Mouse (Mus musculus) hindbrain, postnatal 0 days (tissue): ENCODE data around the gene Plin5. TPM values are rescaled to one million over a fixed set of nuclear protein-coding genes. Genes with fewer than 3 reads are reported as not detected.

ENCODE experiments used
- ATAC-seq: fragments of 200-750 bp; cut with Nextera tagmentation; 2 replicates; pipeline ENCODE4 v1.8.0; 2017; ENCODE audit warnings: mild to moderate bottlenecking, moderate TSS enrichment, moderate library complexity
- DNase-seq: peaks from one replicate; pipeline ENCODE4 v3.0.0-alpha.2; 2015; ENCODE audit warnings: low spot score
- H3K27ac ChIP-seq: fragments of 300-500 bp; sonication (generic); 2 replicates; pipeline ENCODE4 v1.5.1; 2014; ENCODE audit warnings: mild to moderate bottlenecking
- H3K27me3 ChIP-seq: fragments of 300-500 bp; sonication (generic); 2 replicates; pipeline ENCODE4 v1.6.1; 2014; ENCODE audit warnings: low read length, mixed read lengths; ENCODE audit not compliant: insufficient read depth
- H3K36me3 ChIP-seq: fragments of 300-500 bp; sonication (generic); 2 replicates; pipeline ENCODE4 v1.6.1; 2014; ENCODE audit warnings: low read length, mixed read lengths; ENCODE audit not compliant: insufficient read depth
- H3K4me1 ChIP-seq: fragments of 300-500 bp; sonication (generic); 2 replicates; pipeline ENCODE4 v1.6.1; 2014; ENCODE audit warnings: antibody characterized with exemption, low read length, mixed read lengths; ENCODE audit not compliant: insufficient read depth
- H3K4me2 ChIP-seq: fragments of 300-500 bp; sonication (generic); 2 replicates; pipeline ENCODE4 v1.6.1; 2014; ENCODE audit warnings: low read depth, mild to moderate bottlenecking, low read length, moderate library complexity, mixed read lengths
- H3K4me3 ChIP-seq: fragments of 300-500 bp; sonication (generic); 2 replicates; pipeline ENCODE4 v1.5.1; 2014; ENCODE audit warnings: low read length
- H3K9ac ChIP-seq: fragments of 300-500 bp; sonication (generic); replicated peaks from 2 replicates; pipeline ENCODE4 v1.6.1; 2014; ENCODE audit warnings: mild to moderate bottlenecking, low read length, moderate library complexity, mixed read lengths
- H3K9me3 ChIP-seq: fragments of 300-500 bp; sonication (generic); 2 replicates; pipeline ENCODE4 v1.6.1; 2016; ENCODE audit warnings: low read length, mixed read lengths
- CTCF ChIP-seq: IDR thresholded peaks from 2 replicates; pipeline ENCODE4 v1.5.1; 2016; ENCODE audit warnings: antibody characterized with exemption, control low read depth, low read depth
- WGBS: fragments of 180-500 bp; shearing (Covaris S2); extraction: QIAGEN DNeasy Blood & Tissue Kit; methylation state at CpG from one replicate; pipeline ENCODE4 v1.1.7; 2014; 5-methylcytosine and 5-hydroxymethylcytosine counted together
- polyA plus RNA-seq: library from polyadenylated mRNA; unstranded; fragments of >200 nt; fragmentation: Nextera tagmentation; extraction: Ambion mirVana; gene quantifications from 2 replicates; pipeline ENCODE4 v1.2.1, GENCODE M21; 2015
- total RNA-seq: library from RNA; depleted of rRNA; stranded (reverse); fragments of >200 nt; gene quantifications from 2 replicates; pipeline ENCODE4 v1.2.3, GENCODE M21; 2014

Gene Plin5
- total and polyA plus RNA-seq, 2 experiments from 2014 or later = 3.3 to 4.4 TPM

GRCm38 (mm10) chr17:56119431-56119830 lies 2.0 kb upstream of the Plin5 start:
- ATAC-seq (no peak), DNase-seq (no peak)
- H3K36me3 ChIP-seq = 0 out of 2 replicates have a peak, but pooled peaks cover 10% of the 10 kb centered on the region
- H3K9ac ChIP-seq = 0 out of 2 replicates have a peak overlapping the region, but pooled peaks have one; percentile 13
- peaks cover 5% of the 10 kb centered on the region; the same call in 1 of the 2 replicates for H3K9me3 ChIP-seq
- no peak overlapping the region for H3K27ac ChIP-seq
- H3K4me3 ChIP-seq = no peak overlapping the region
- peaks cover 21% of the 10 kb centered on the region for H3K27me3 ChIP-seq
- 0 out of 2 replicates have a peak, but pooled peaks cover 3% of the 10 kb centered on the region for H3K4me1 ChIP-seq
- TF ChIP-seq CTCF = no peak
- peak overlapping the region; percentile 36; the same call in 1 of the 2 replicates for H3K4me2 ChIP-seq
- WGBS = 39% methylated on average over 12 of the region's 12 CpGs

- H3K9me3 ChIP-seq = no peaks in the 10 kb centered on the region
- ATAC-seq = no peak
- no peak overlapping the region for H3K27ac ChIP-seq
- DNase-seq = no peak
- 76% methylated on average over 10 of the region's 10 CpGs for WGBS
- H3K4me1 ChIP-seq = 0 out of 2 replicates have a peak, but pooled peaks cover 3% of the 10 kb centered on the region
- no peak overlapping the region for H3K4me3 ChIP-seq
- H3K36me3 ChIP-seq = no peaks in the 10 kb centered on the region
- no peak overlapping the region for H3K4me2 ChIP-seq
- peaks cover 21% of the 10 kb centered on the region for H3K27me3 ChIP-seq
- H3K9ac ChIP-seq = no peak overlapping the region
- no peak for TF ChIP-seq CTCF
These were observed 1.2 kb downstream of the Plin5 start for GRCm38 (mm10) chr17:56116193-56116592.

- DNase-seq = no peak
- no peak overlapping the region for H3K4me3 ChIP-seq
- no peaks in the 10 kb centered on the region for H3K27me3 ChIP-seq
- no peak for TF ChIP-seq CTCF
- H3K27ac ChIP-seq = no peak overlapping the region
- 64% methylated on average over 3 of the region's 3 CpGs for WGBS
- H3K4me1 ChIP-seq = no peaks in the 10 kb centered on the region
- ATAC-seq = no peak
- no peak overlapping the region for H3K4me2 ChIP-seq
- no peak overlapping the region for H3K9ac ChIP-seq
- no peaks in the 10 kb centered on the region for H3K9me3 ChIP-seq
- H3K36me3 ChIP-seq = no peaks in the 10 kb centered on the region
These were observed 4.7 kb downstream of the Plin5 start for GRCm38 (mm10) chr17:56112743-56113142.

- no peak overlapping the region for H3K4me3 ChIP-seq
- H3K36me3 ChIP-seq = no peaks in the 10 kb centered on the region
- H3K9ac ChIP-seq = no peak overlapping the region
- peak; percentile 85 for DNase-seq
- H3K9me3 ChIP-seq = no peaks in the 10 kb centered on the region
- H3K27me3 ChIP-seq = no peaks in the 10 kb centered on the region
- peak; percentile 93 for TF ChIP-seq CTCF
- 0 out of 2 replicates have a peak, but pooled peaks have one; percentile 31 for ATAC-seq
- H3K27ac ChIP-seq = no peak overlapping the region
- WGBS = 45% methylated on average over 5 of the region's 5 CpGs
- no peak overlapping the region for H3K4me2 ChIP-seq
- H3K4me1 ChIP-seq = no peaks in the 10 kb centered on the region
These were observed 5.5 kb downstream of the Plin5 start for GRCm38 (mm10) chr17:56111864-56112263.

GRCm38 (mm10) chr17:56111021-56111420 lies 6.4 kb downstream of the Plin5 start:
- no peak overlapping the region for H3K9ac ChIP-seq
- DNase-seq (no peak), ATAC-seq (no peak)
- H3K36me3 ChIP-seq = no peaks in the 10 kb centered on the region
- 33% methylated on average over 1 of the region's 1 CpGs for WGBS
- no peak for TF ChIP-seq CTCF
- H3K4me1 ChIP-seq = no peaks in the 10 kb centered on the region
- no peak overlapping the region for H3K4me3 ChIP-seq
- H3K27ac ChIP-seq = 0 out of 2 replicates have a peak overlapping the region, but pooled peaks have one; percentile 45
- H3K27me3 ChIP-seq = no peaks in the 10 kb centered on the region
- H3K4me2 ChIP-seq = no peak overlapping the region
- H3K9me3 ChIP-seq = no peaks in the 10 kb centered on the region

GRCm38 (mm10) chr17:56110571-56110970 lies 6.8 kb downstream of the Plin5 start:
- 35% methylated on average over 4 of the region's 4 CpGs for WGBS
- peak overlapping the region; percentile 45; the same call in 1 of the 2 replicates for H3K27ac ChIP-seq
- peak; percentile 27; the same call in 1 of the 2 replicates for ATAC-seq
- H3K36me3 ChIP-seq = no peaks in the 10 kb centered on the region
- H3K4me2 ChIP-seq = no peak overlapping the region
- peak; percentile 68 for DNase-seq
- H3K4me1 ChIP-seq = no peaks in the 10 kb centered on the region
- no peak for TF ChIP-seq CTCF
- no peak overlapping the region for H3K4me3 ChIP-seq
- H3K9me3 ChIP-seq = no peaks in the 10 kb centered on the region
- no peaks in the 10 kb centered on the region for H3K27me3 ChIP-seq
- H3K9ac ChIP-seq = no peak overlapping the region
